Mouse (Mus musculus) liver, embryonic 16.5 days (tissue): ENCODE measurements at regions not wholly inside any gene's neighbourhood (a gene's known extent, or its start where the extent isn't known, plus 50 kb on each side); places are given as distances from the start of the nearest gene placed in this dataset.

Experiments used
- ATAC-seq: fragments of 200-750 bp; cut with Nextera tagmentation; 2 replicates; pipeline ENCODE4 v1.8.0; 2017; ENCODE audit warnings: low read depth, mild to moderate bottlenecking, moderate number of reproducible peaks, moderate library complexity
- H3K27ac ChIP-seq: fragments of 300-500 bp; sonication (generic); 2 replicates; pipeline ENCODE4 v1.5.1; 2014; ENCODE audit warnings: mild to moderate bottlenecking, low read length
- H3K27me3 ChIP-seq: fragments of 300-500 bp; sonication (generic); 2 replicates; pipeline ENCODE4 v1.6.1; 2014; ENCODE audit warnings: low read depth, low read length, mixed read lengths; ENCODE audit not compliant: control insufficient read depth, insufficient read depth
- H3K36me3 ChIP-seq: fragments of 300-500 bp; sonication (generic); 2 replicates; pipeline ENCODE4 v1.6.1; 2014; ENCODE audit warnings: mild to moderate bottlenecking; ENCODE audit not compliant: control insufficient read depth, insufficient read depth
- H3K4me1 ChIP-seq: fragments of 300-500 bp; sonication (generic); 2 replicates; pipeline ENCODE4 v1.6.1; 2014; ENCODE audit warnings: low read depth, low read length, mixed read lengths; ENCODE audit not compliant: control insufficient read depth
- H3K4me2 ChIP-seq: fragments of 300-500 bp; sonication (generic); 2 replicates; pipeline ENCODE4 v1.6.1; 2014; ENCODE audit warnings: low read depth, low read length, mixed read lengths
- H3K4me3 ChIP-seq: fragments of 300-500 bp; sonication (generic); 2 replicates; pipeline ENCODE4 v1.5.1; 2014; ENCODE audit warnings: low read depth, mild to moderate bottlenecking, low read length
- H3K9ac ChIP-seq: fragments of 300-500 bp; sonication (generic); 2 replicates; pipeline ENCODE4 v1.6.1; 2014; ENCODE audit warnings: low read depth, low read length
- H3K9me3 ChIP-seq: fragments of 300-500 bp; sonication (generic); replicated peaks from 2 replicates; pipeline ENCODE4 v1.6.1; 2016; ENCODE audit warnings: low read length; ENCODE audit not compliant: control insufficient read depth
- WGBS: fragments of 180-500 bp; shearing (Covaris S2); extraction: QIAGEN DNeasy Blood & Tissue Kit; methylation state at CpG from one replicate; pipeline ENCODE4 v1.1.7; 2014; ENCODE audit not compliant: insufficient replicate concordance; 5-methylcytosine and 5-hydroxymethylcytosine counted together

- no peaks in the 10 kb centered on the region for H3K36me3 ChIP-seq
- H3K9me3 ChIP-seq = no peaks in the 10 kb centered on the region
- H3K27ac ChIP-seq = no peak overlapping the region
- no peak overlapping the region for H3K9ac ChIP-seq
- H3K4me1 ChIP-seq = no peaks in the 10 kb centered on the region
- H3K27me3 ChIP-seq = no peaks in the 10 kb centered on the region
- 57% methylated on average over 6 of the region's 6 CpGs for WGBS
- no peak overlapping the region for H3K4me3 ChIP-seq
- ATAC-seq = no peak
- H3K4me2 ChIP-seq = no peak overlapping the region
Observed at GRCm38 (mm10) chr1:82132536-82132935, 100.4 kb upstream of the Gm9747 start.

GRCm38 (mm10) chr1:82134938-82135337, 98.0 kb upstream of the Gm9747 start:
- no peaks in the 10 kb centered on the region for H3K4me1 ChIP-seq
- no peak overlapping the region for H3K4me2 ChIP-seq
- no peak overlapping the region for H3K4me3 ChIP-seq
- WGBS = 62% methylated on average over 2 of the region's 2 CpGs
- no peaks in the 10 kb centered on the region for H3K36me3 ChIP-seq
- H3K9ac ChIP-seq = no peak overlapping the region
- H3K9me3 ChIP-seq = no peaks in the 10 kb centered on the region
- no peak overlapping the region for H3K27ac ChIP-seq
- ATAC-seq = no peak
- no peaks in the 10 kb centered on the region for H3K27me3 ChIP-seq

- Histone ChIP-seq H3K36me3 (no peaks in the 10 kb centered on the region), H3K27ac (no peak overlapping the region), H3K9me3 (no peaks in the 10 kb centered on the region), H3K9ac (no peak overlapping the region), H3K4me3 (no peak overlapping the region), H3K27me3 (no peaks in the 10 kb centered on the region), H3K4me2 (no peak overlapping the region), H3K4me1 (no peaks in the 10 kb centered on the region)
- 53% methylated on average over 8 of the region's 8 CpGs for WGBS
- ATAC-seq = no peak
Observed at GRCm38 (mm10) chr1:82135761-82136331, 97.1 kb upstream of the Gm9747 start.

- Histone ChIP-seq H3K4me1 (no peaks in the 10 kb centered on the region), H3K9ac (no peak overlapping the region), H3K4me2 (no peak overlapping the region), H3K9me3 (no peaks in the 10 kb centered on the region), H3K27me3 (no peaks in the 10 kb centered on the region), H3K36me3 (no peaks in the 10 kb centered on the region), H3K4me3 (no peak overlapping the region), H3K27ac (no peak overlapping the region)
- 61% methylated on average over 2 of the region's 2 CpGs for WGBS
- ATAC-seq = no peak
Observed at GRCm38 (mm10) chr1:82145256-82145655, 87.7 kb upstream of the Gm9747 start.

- Histone ChIP-seq H3K9ac (no peak overlapping the region), H3K27ac (no peak overlapping the region), H3K27me3 (no peaks in the 10 kb centered on the region), H3K4me1 (no peaks in the 10 kb centered on the region), H3K9me3 (no peaks in the 10 kb centered on the region), H3K4me2 (no peak overlapping the region), H3K4me3 (no peak overlapping the region), H3K36me3 (no peaks in the 10 kb centered on the region)
- 29% methylated on average over 13 of the region's 13 CpGs for WGBS
- no peak for ATAC-seq
Observed at GRCm38 (mm10) chr1:82150219-82151128, 82.4 kb upstream of the Gm9747 start.

- ATAC-seq = no peak
- H3K9me3 ChIP-seq = no peaks in the 10 kb centered on the region
Observed at GRCm38 (mm10) chr1:82155961-82156360, 77.0 kb upstream of the Gm9747 start.

GRCm38 (mm10) chr1:82157013-82157412, 75.9 kb upstream of the Gm9747 start:
- no peaks in the 10 kb centered on the region for H3K36me3 ChIP-seq
- H3K9ac ChIP-seq = no peak overlapping the region
- 59% methylated on average over 1 of the region's 1 CpGs for whole genome bisulfite sequencing
- no peak overlapping the region for H3K4me3 ChIP-seq
- no peak overlapping the region for H3K27ac ChIP-seq
- no peaks in the 10 kb centered on the region for H3K4me1 ChIP-seq
- H3K27me3 ChIP-seq = no peaks in the 10 kb centered on the region
- no peak for ATAC-seq
- H3K9me3 ChIP-seq = no peaks in the 10 kb centered on the region
- no peak overlapping the region for H3K4me2 ChIP-seq

More at GRCm38 (mm10) chr1:82155961-82156360, 77.0 kb upstream of the Gm9747 start:
- Histone ChIP-seq H3K4me2 (no peak overlapping the region), H3K27ac (no peak overlapping the region), H3K36me3 (no peaks in the 10 kb centered on the region), H3K4me3 (no peak overlapping the region), H3K9ac (no peak overlapping the region), H3K27me3 (no peaks in the 10 kb centered on the region), H3K4me1 (no peaks in the 10 kb centered on the region)

GRCm38 (mm10) chr1:82158466-82158865, 74.4 kb upstream of the Gm9747 start:
- Histone ChIP-seq H3K27me3 (no peaks in the 10 kb centered on the region), H3K9me3 (no peaks in the 10 kb centered on the region), H3K36me3 (no peaks in the 10 kb centered on the region), H3K9ac (no peak overlapping the region), H3K27ac (no peak overlapping the region), H3K4me1 (no peaks in the 10 kb centered on the region), H3K4me3 (no peak overlapping the region), H3K4me2 (no peak overlapping the region)
- ATAC-seq = no peak
- 51% methylated on average over 3 of the region's 3 CpGs for WGBS

GRCm38 (mm10) chr1:82159201-82159600, 73.7 kb upstream of the Gm9747 start:
- no peak overlapping the region for H3K4me2 ChIP-seq
- H3K36me3 ChIP-seq = no peaks in the 10 kb centered on the region
- WGBS = 57% methylated on average over 3 of the region's 3 CpGs
- H3K4me1 ChIP-seq = no peaks in the 10 kb centered on the region
- H3K27ac ChIP-seq = no peak overlapping the region
- no peak for ATAC-seq
- H3K9ac ChIP-seq = no peak overlapping the region
- no peaks in the 10 kb centered on the region for H3K27me3 ChIP-seq
- H3K4me3 ChIP-seq = no peak overlapping the region
- H3K9me3 ChIP-seq = no peaks in the 10 kb centered on the region
